Mouse (Mus musculus) layer of hippocampus, adult 18-20 months (tissue): ENCODE results near the gene Krcc1. TPM values are rescaled to one million over a fixed set of nuclear protein-coding genes. Genes with fewer than 3 reads are reported as not detected.
"Not testable (repeated sequence)": the region's sequence is repeated elsewhere in the genome, so short reads cannot be mapped to it uniquely, and the experiment has no call there.

Experiments used
- DNase-seq, 2 experiments: peaks; one replicate each; pipeline ENCODE4 v3.0.0; 2022; ENCODE audit warnings: low spot score in 2 of 2
- total RNA-seq, 2 experiments: library from RNA; stranded (reverse); gene quantifications; 2 replicates each; pipeline ENCODE4 v1.2.3; 2021

Krcc1 gene
- total RNA-seq, 2 experiments from 2014 or later: 16.2 to 17.3 TPM

DNA sequence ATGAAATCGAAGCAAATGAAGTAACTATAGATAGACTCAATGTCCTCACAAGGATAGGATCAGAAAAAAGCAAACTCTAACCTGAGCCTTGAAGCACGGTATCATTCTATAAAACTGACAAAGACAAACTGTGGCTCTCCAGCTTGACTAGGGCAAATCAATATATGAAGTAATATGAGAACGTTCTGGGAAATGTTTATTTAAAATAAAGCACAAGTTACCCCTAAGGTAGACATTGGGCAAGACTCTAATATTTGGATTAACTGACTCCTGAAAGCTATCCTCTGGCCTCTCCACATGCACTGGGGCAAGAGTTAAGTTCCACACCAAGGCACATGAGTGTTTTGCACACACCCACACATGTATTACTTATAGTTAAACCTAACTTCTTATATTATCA is 10.4 kb upstream of the Krcc1 start:
- no peak for DNase-seq

- DNase-seq: no peak
Measured at GRCm38 (mm10) chr6:71262142-71262833, 9.2 kb upstream of the Krcc1 start.

DNA sequence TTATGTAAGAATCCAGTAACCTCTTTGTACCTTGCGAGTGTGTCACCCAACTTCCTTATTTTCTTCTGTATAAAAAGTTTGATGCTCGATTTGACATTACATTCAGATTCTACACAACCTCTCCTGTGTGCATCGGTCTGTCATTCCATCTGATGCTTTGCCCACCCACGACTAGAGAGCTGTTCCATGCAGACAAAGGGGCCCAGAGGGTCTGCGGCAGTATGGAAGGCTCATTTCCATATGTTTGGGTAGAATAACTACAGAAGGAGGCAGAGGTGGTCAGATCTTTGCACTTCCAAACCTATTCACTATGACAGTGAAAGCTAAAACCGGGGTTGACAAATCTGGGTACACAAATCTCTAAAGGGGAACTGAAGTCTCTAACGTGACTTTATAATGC is 3.9 kb upstream of the Krcc1 start:
- not testable (repeated sequence) for DNase-seq

DNA sequence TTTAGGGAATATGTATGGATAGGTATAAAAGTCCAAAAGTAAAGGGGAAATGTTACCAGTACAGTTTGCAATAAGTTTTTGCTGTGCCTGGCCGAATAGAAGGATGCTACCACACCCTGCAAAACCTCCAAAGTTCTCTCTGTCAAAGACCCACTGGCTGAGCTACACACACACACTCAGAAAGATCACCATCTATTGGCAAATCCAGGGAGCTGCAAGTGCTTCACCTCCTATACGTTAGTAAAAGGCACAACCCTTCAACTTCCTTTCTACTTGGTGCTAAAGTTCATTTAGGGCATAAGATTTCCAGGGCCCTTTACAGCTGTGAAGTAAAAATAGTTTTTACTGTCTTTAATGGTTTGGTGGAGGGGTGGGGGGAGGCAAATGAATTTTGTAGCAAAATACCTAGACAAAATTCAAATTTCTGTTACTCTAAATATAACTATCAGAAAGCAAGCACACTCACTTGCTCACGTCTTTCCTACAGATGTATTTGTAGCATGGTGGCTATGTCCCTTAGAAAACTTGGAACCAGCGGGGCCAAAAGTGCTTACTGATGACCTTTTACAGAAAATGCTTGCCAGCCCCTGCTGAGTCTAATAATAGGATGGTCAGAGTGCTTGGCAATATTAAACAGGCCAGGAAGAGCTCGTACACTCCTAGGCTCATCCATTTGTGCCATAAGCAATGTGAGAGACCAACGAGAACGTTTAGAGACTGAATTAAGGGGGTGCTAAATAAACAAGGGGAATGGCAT is 2.4 kb upstream of the Krcc1 start:
- DNase-seq: peak in 1 of 2 experiments; percentile 7

DNA sequence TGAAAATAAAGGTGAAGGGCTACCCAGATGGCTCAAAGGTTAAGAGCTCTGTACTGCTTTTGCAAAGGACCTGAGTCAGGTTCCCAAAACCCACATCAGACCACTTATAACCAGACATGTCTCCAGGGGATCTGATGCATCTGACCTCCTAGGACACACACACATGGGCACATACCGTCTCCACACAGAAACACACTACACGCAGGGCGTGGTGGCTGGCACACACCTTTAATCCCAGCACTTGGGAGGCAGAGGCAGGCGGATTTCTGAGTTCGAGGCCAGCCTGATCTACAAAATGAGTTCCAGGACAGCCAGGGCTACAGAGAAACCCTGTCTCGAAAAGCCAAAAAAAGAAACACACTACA is 1.8 kb upstream of the Krcc1 start:
- DNase-seq: not testable (repeated sequence)

- peak in 1 of 2 experiments; percentile 11 for DNase-seq
Measured at GRCm38 (mm10) chr6:71270301-71271056, 998 bp upstream of the Krcc1 start.

GRCm38 (mm10) chr6:71271057-71271388 is 454 bp upstream of the Krcc1 start:
- no peak for DNase-seq

GRCm38 (mm10) chr6:71272316-71272741 is 852 bp downstream of the Krcc1 start:
- peak in 1 of 2 experiments; percentile 3 for DNase-seq

GRCm38 (mm10) chr6:71273715-71274114 is 2.2 kb downstream of the Krcc1 start:
- no peak for DNase-seq

- DNase-seq: no peak
Measured at GRCm38 (mm10) chr6:71274621-71275020, 3.1 kb downstream of the Krcc1 start.

- no peak for DNase-seq
Measured at GRCm38 (mm10) chr6:71279418-71279817, 7.9 kb downstream of the Krcc1 start.

- DNase-seq: no peak
Measured at GRCm38 (mm10) chr6:71293509-71293908, 22.0 kb downstream of the Krcc1 start.

GRCm38 (mm10) chr6:71295303-71295702 is 23.8 kb downstream of the Krcc1 start:
- DNase-seq: no peak

DNA sequence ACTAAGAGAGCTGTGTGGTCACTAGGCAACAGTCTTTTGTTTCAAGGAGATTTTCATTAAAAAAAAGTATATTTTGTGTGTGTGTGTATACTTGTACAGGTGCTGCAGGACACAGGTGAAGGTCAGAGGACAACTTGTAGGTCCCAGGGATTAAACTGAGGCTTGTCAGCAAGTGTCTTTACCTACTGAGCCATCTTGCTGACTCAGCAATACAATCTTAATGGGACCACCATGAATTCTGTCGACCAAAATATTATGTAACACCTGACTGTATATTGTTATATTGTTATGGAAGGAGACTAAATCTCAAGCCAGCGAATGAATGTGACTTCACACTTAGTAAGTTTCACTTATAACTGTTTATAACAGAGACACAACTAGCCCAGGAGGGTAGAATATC is 26.6 kb downstream of the Krcc1 start:
- no peak for DNase-seq

- DNase-seq: no peak
Measured at GRCm38 (mm10) chr6:71298751-71299150, 27.3 kb downstream of the Krcc1 start.

- DNase-seq: peak in 1 of 2 experiments; percentile 9
Measured at GRCm38 (mm10) chr6:71302097-71302731, 30.7 kb downstream of the Krcc1 start.

GRCm38 (mm10) chr6:71307486-71307885 is 36.0 kb downstream of the Krcc1 start:
- DNase-seq: no peak

GRCm38 (mm10) chr6:71321826-71322283 is 50.4 kb downstream of the Krcc1 start, which contains the start of gene Smyd1:
Gene Smyd1 (minus strand): TSS chr6:71322233.
- no peak for DNase-seq

DNA sequence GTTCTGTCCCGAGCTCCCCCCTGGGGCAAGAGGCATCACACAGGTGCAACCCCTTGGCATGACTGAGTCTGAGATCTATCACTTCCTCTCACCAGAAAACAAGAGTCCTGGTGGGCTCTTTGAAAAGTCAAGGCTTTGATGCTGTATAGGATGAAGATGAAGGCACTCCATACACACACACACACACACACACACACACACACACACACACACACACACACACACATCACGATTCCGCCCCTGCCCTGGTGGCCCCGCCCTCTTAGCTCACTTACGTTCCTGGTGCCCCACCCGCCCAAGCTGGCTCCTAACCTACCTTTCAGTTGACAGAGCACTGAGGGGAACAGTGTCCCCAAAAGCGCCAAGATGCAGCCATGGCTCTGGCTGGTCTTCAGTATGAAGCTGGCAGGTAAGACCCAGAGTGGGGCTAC is 51.0 kb downstream of the Krcc1 start, which contains the start of gene Cd8b1:
Gene Cd8b1, plus strand, starts transcription at position 298 of the 431 bp plus-strand sequence.
- DNase-seq: no peak

DNA sequence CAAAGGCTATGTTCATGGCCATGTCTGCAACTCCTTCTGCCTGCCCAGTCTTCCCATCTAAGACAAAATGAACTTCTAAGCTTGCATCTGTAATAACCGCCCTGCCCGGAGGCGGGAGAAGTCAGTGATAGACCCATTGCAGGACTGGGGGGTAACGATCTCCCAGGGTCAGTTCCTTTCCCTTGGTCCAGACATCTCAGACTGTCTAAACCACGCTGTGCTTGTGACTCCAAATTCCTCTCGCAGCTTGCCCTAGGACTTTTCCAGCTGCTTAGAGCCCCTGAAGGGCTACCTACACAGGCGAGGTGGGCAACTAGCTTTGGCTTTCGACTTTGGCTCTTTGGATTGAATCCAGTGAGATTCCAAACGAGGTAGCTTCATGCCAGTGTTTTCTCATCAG is 53.3 kb downstream of the Krcc1 start:
- DNase-seq: no peak

DNA sequence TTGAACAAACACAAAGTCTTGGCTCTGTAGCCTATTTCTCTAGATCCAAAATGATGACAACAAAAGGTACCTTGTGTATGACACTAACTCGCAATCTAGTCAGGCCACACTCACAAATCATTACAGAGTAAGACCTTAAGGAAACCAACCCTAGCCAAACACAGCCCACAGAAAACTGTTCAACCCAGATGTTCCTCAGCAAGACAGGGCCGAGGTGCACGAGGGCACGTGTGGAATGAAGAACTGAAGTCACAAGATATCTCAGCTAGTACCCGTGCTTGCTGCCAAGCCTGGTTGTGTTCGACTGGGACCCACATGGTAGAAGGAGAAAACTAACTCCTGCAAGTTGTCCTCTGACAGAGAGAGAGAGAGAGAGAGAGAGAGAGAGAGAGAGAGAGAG is 58.4 kb downstream of the Krcc1 start:
- DNase-seq: no peak
